Mouse (Mus musculus) midbrain, embryonic 14.5 days (tissue): ENCODE measurements around the gene Tmem107. TPM values are rescaled to one million over a fixed set of nuclear protein-coding genes. Genes with fewer than 3 reads are reported as not detected.
A peak's percentile ranks its signal among the peaks of the same experiment; 100 is the strongest.

Source experiments
- ATAC-seq: fragments of 200-750 bp; cut with Nextera tagmentation; 2 replicates; pipeline ENCODE4 v1.8.0; 2017; ENCODE audit warnings: moderate number of reproducible peaks, moderate library complexity; ENCODE audit not compliant: low FRiP score, low TSS enrichment
- DNase-seq: peaks from one replicate; pipeline ENCODE4 v3.0.0-alpha.2; 2015
- H3K27ac ChIP-seq: fragments of 300-500 bp; sonication (generic); replicated peaks from 2 replicates; pipeline ENCODE4 v1.5.1; 2014; ENCODE audit warnings: mild to moderate bottlenecking, low read depth, low read length, moderate library complexity
- H3K27me3 ChIP-seq: fragments of 300-500 bp; sonication (generic); 2 replicates; pipeline ENCODE4 v1.6.1; 2014; ENCODE audit warnings: low read length, control low read depth, mixed read lengths; ENCODE audit not compliant: control insufficient read depth, insufficient read depth
- H3K36me3 ChIP-seq: fragments of 300-500 bp; sonication (generic); 2 replicates; pipeline ENCODE4 v1.6.1; 2014; ENCODE audit warnings: low read length, control low read depth; ENCODE audit not compliant: control insufficient read depth, insufficient read depth
- H3K4me1 ChIP-seq: fragments of 300-500 bp; sonication (generic); 2 replicates; pipeline ENCODE4 v1.6.1; 2014; ENCODE audit warnings: mild to moderate bottlenecking, antibody characterized with exemption, low read length, control low read depth; ENCODE audit not compliant: control insufficient read depth, insufficient read depth
- H3K4me2 ChIP-seq: fragments of 300-500 bp; sonication (generic); 2 replicates; pipeline ENCODE4 v1.6.1; 2014; ENCODE audit warnings: mild to moderate bottlenecking, low read length, moderate library complexity
- H3K4me3 ChIP-seq: fragments of 300-500 bp; sonication (generic); replicated peaks from 2 replicates; pipeline ENCODE4 v1.5.1; 2014; ENCODE audit warnings: low read depth, low read length
- H3K9ac ChIP-seq: fragments of 300-500 bp; sonication (generic); replicated peaks from 2 replicates; pipeline ENCODE4 v1.6.1; 2014; ENCODE audit warnings: mild to moderate bottlenecking, low read length, moderate library complexity
- H3K9me3 ChIP-seq: fragments of 300-500 bp; sonication (generic); 2 replicates; pipeline ENCODE4 v1.6.1; 2016; ENCODE audit warnings: low read length, control low read depth, mixed read lengths; ENCODE audit not compliant: control insufficient read depth
- WGBS: fragments of 180-500 bp; shearing (Covaris S2); extraction: QIAGEN DNeasy Blood & Tissue Kit; methylation state at CpG from one replicate; pipeline ENCODE4 v1.1.7; 2014; 5-methylcytosine and 5-hydroxymethylcytosine counted together
- polyA plus RNA-seq: library from polyadenylated mRNA; unstranded; fragments of >200 nt; fragmentation: Nextera tagmentation; extraction: Ambion mirVana; gene quantifications from 2 replicates; pipeline ENCODE4 v1.2.1, GENCODE M21; 2014

The Tmem107 gene
- polyA plus RNA-seq, 1 experiment from 2014 or later, result 28.0 TPM

- DNase-seq (no peak), ATAC-seq (no peak)
- H3K27ac ChIP-seq, result no peak overlapping the region
- 36% methylated on average over 4 of the region's 4 CpGs for WGBS
- H3K4me1 ChIP-seq, result peaks cover 15% of the 10 kb centered on the region
- H3K4me3 ChIP-seq, result no peak overlapping the region
- no peaks in the 10 kb centered on the region for H3K9me3 ChIP-seq
- H3K9ac ChIP-seq, result no peak overlapping the region
- no peak overlapping the region for H3K4me2 ChIP-seq
- no peaks in the 10 kb centered on the region for H3K27me3 ChIP-seq
- peaks cover 14% of the 10 kb centered on the region for H3K36me3 ChIP-seq
Observed at GRCm38 (mm10) chr11:69087082-69087481, 16.5 kb downstream of the Tmem107 start.

- Histone ChIP-seq H3K4me1 (peaks cover 15% of the 10 kb centered on the region), H3K4me2 (peak overlapping the region; percentile 95), H3K4me3 (peak overlapping the region; percentile 100; the same call in 1 of the 2 replicates), H3K9me3 (no peaks in the 10 kb centered on the region), H3K27ac (peak overlapping the region; percentile 96; the same call in 1 of the 2 replicates), H3K36me3 (peaks cover 16% of the 10 kb centered on the region), H3K9ac (peak overlapping the region; percentile 100), H3K27me3 (no peaks in the 10 kb centered on the region)
- no peak for ATAC-seq
- 66% methylated on average over 2 of the region's 2 CpGs for WGBS
- DNase-seq, result no peak
Observed at GRCm38 (mm10) chr11:69087597-69087996, 17.0 kb downstream of the Tmem107 start.

GRCm38 (mm10) chr11:69088103-69088855 lies 17.7 kb downstream of the Tmem107 start, which contains the start of gene Vamp2:
TSS of gene Vamp2 (plus strand) at chr11:69088490.
- H3K9me3 ChIP-seq, result no peaks in the 10 kb centered on the region
- H3K4me1 ChIP-seq, result peaks cover 15% of the 10 kb centered on the region
- under 1% methylated on average over 66 of the region's 67 CpGs for WGBS
- peak within 1 kb of the TSS; percentile 96 for H3K27ac ChIP-seq
- peak within 1 kb of the TSS; percentile 100 for H3K9ac ChIP-seq
- H3K27me3 ChIP-seq, result no peaks in the 10 kb centered on the region
- peak within 1 kb of the TSS; percentile 100 for H3K4me3 ChIP-seq
- H3K4me2 ChIP-seq, result peak within 1 kb of the TSS; percentile 95
- ATAC-seq (peak; percentile 90), DNase-seq (peak; percentile 97)
- peaks cover 18% of the 10 kb centered on the region for H3K36me3 ChIP-seq

- peak overlapping the region; percentile 100 for H3K9ac ChIP-seq
- DNase-seq, result no peak
- H3K4me2 ChIP-seq, result peak overlapping the region; percentile 95
- peaks cover 15% of the 10 kb centered on the region for H3K4me1 ChIP-seq
- 12% methylated on average over 25 of the region's 25 CpGs for WGBS
- H3K27ac ChIP-seq, result peak overlapping the region; percentile 96
- H3K27me3 ChIP-seq, result no peaks in the 10 kb centered on the region
- H3K9me3 ChIP-seq, result no peaks in the 10 kb centered on the region
- H3K36me3 ChIP-seq, result peaks cover 18% of the 10 kb centered on the region
- ATAC-seq, result peak; percentile 28; the same call in 1 of the 2 replicates
- peak overlapping the region; percentile 100 for H3K4me3 ChIP-seq
Observed at GRCm38 (mm10) chr11:69088856-69089615, 18.4 kb downstream of the Tmem107 start.

GRCm38 (mm10) chr11:69089616-69090290 lies 19.1 kb downstream of the Tmem107 start:
- DNase-seq (no peak), ATAC-seq (no peak)
- Histone ChIP-seq H3K27ac (peak overlapping the region; percentile 96), H3K9me3 (no peaks in the 10 kb centered on the region), H3K27me3 (no peaks in the 10 kb centered on the region), H3K9ac (peak overlapping the region; percentile 100), H3K4me1 (peaks cover 20% of the 10 kb centered on the region), H3K4me2 (peak overlapping the region; percentile 95), H3K4me3 (peak overlapping the region; percentile 100), H3K36me3 (peaks cover 18% of the 10 kb centered on the region)
- 90% methylated on average over 12 of the region's 12 CpGs for WGBS

GRCm38 (mm10) chr11:69090367-69090766 lies 19.8 kb downstream of the Tmem107 start:
- Histone ChIP-seq H3K9me3 (no peaks in the 10 kb centered on the region), H3K4me2 (peak overlapping the region; percentile 95), H3K4me1 (peaks cover 22% of the 10 kb centered on the region), H3K4me3 (0 out of 2 replicates have a peak overlapping the region, but pooled peaks have one; percentile 100), H3K9ac (peak overlapping the region; percentile 100; the same call in 1 of the 2 replicates), H3K36me3 (peaks cover 18% of the 10 kb centered on the region), H3K27me3 (no peaks in the 10 kb centered on the region), H3K27ac (no peak overlapping the region)
- no peak for ATAC-seq
- 65% methylated on average over 6 of the region's 6 CpGs for WGBS
- DNase-seq, result no peak

GRCm38 (mm10) chr11:69091566-69092385 lies 21.2 kb downstream of the Tmem107 start:
- H3K4me3 ChIP-seq, result no peak overlapping the region
- H3K36me3 ChIP-seq, result peaks cover 18% of the 10 kb centered on the region
- H3K9ac ChIP-seq, result no peak overlapping the region
- ATAC-seq, result no peak
- no peak overlapping the region for H3K27ac ChIP-seq
- H3K4me1 ChIP-seq, result peaks cover 31% of the 10 kb centered on the region
- 66% methylated on average over 7 of the region's 7 CpGs for WGBS
- H3K9me3 ChIP-seq, result no peaks in the 10 kb centered on the region
- no peak for DNase-seq
- no peaks in the 10 kb centered on the region for H3K27me3 ChIP-seq
- H3K4me2 ChIP-seq, result no peak overlapping the region

- H3K27me3 ChIP-seq, result no peaks in the 10 kb centered on the region
- H3K27ac ChIP-seq, result no peak overlapping the region
- WGBS, result 4% methylated on average over 3 of the region's 3 CpGs
- ATAC-seq (no peak), DNase-seq (peak; percentile 86)
- H3K9me3 ChIP-seq, result no peaks in the 10 kb centered on the region
- H3K9ac ChIP-seq, result no peak overlapping the region
- H3K4me3 ChIP-seq, result no peak overlapping the region
- H3K36me3 ChIP-seq, result peaks cover 18% of the 10 kb centered on the region
- H3K4me1 ChIP-seq, result peaks cover 37% of the 10 kb centered on the region
- no peak overlapping the region for H3K4me2 ChIP-seq
Observed at GRCm38 (mm10) chr11:69092386-69092751, 21.8 kb downstream of the Tmem107 start.
